Mouse (Mus musculus) midbrain, postnatal 0 days (tissue): Measurements from ENCODE around the gene Nkx1-2. TPM values are rescaled to one million over a fixed set of nuclear protein-coding genes. Genes with fewer than 3 reads are reported as not detected.

Source experiments
- ATAC-seq: fragments of 200-750 bp; cut with Nextera tagmentation; 2 replicates; pipeline ENCODE4 v1.8.0; 2017; ENCODE audit warnings: moderate number of reproducible peaks, mild to moderate bottlenecking, moderate TSS enrichment, moderate library complexity; ENCODE audit not compliant: low FRiP score
- DNase-seq: peaks from one replicate; pipeline ENCODE4 v3.0.0-alpha.2; 2015; ENCODE audit warnings: low spot score
- H3K27ac ChIP-seq: fragments of 300-500 bp; sonication (generic); 2 replicates; pipeline ENCODE4 v1.5.1; 2014; ENCODE audit warnings: low read depth, mild to moderate bottlenecking, low read length, mixed read lengths
- H3K27me3 ChIP-seq: fragments of 300-500 bp; sonication (generic); 2 replicates; pipeline ENCODE4 v1.6.1; 2014; ENCODE audit warnings: low read length, control low read depth, mixed read lengths; ENCODE audit not compliant: insufficient read depth
- H3K36me3 ChIP-seq: fragments of 300-500 bp; sonication (generic); 2 replicates; pipeline ENCODE4 v1.6.1; 2014; ENCODE audit warnings: low read length, control low read depth, mixed read lengths; ENCODE audit not compliant: insufficient read depth
- H3K4me1 ChIP-seq: fragments of 300-500 bp; sonication (generic); 2 replicates; pipeline ENCODE4 v1.6.1; 2014; ENCODE audit warnings: mild to moderate bottlenecking, control low read depth, antibody characterized with exemption, low read length, mixed read lengths; ENCODE audit not compliant: insufficient read depth
- H3K4me2 ChIP-seq: fragments of 300-500 bp; sonication (generic); 2 replicates; pipeline ENCODE4 v1.6.1; 2014; ENCODE audit warnings: low read depth, mild to moderate bottlenecking, low read length, mixed read lengths; ENCODE audit not compliant: poor library complexity, severe bottlenecking
- H3K4me3 ChIP-seq: fragments of 300-500 bp; sonication (generic); 2 replicates; pipeline ENCODE4 v1.5.1; 2014; ENCODE audit warnings: low read depth, mild to moderate bottlenecking, low read length, moderate library complexity
- H3K9ac ChIP-seq: fragments of 300-500 bp; sonication (generic); replicated peaks from 2 replicates; pipeline ENCODE4 v1.6.1; 2014; ENCODE audit warnings: mild to moderate bottlenecking, low read length, moderate library complexity, mixed read lengths; ENCODE audit not compliant: poor library complexity, severe bottlenecking
- H3K9me3 ChIP-seq: fragments of 300-500 bp; sonication (generic); 2 replicates; pipeline ENCODE4 v1.6.1; 2016; ENCODE audit warnings: low read length, control low read depth
- CTCF ChIP-seq: IDR thresholded peaks from 2 replicates; pipeline ENCODE4 v1.5.1; 2016; ENCODE audit warnings: antibody characterized with exemption, mild to moderate bottlenecking
- WGBS: fragments of 180-500 bp; shearing (Covaris S2); extraction: QIAGEN DNeasy Blood & Tissue Kit; methylation state at CpG from one replicate; pipeline ENCODE4 v1.1.7; 2014; 5-methylcytosine and 5-hydroxymethylcytosine counted together
- polyA plus RNA-seq: library from polyadenylated mRNA; unstranded; fragments of >200 nt; fragmentation: Nextera tagmentation; extraction: Ambion mirVana; gene quantifications from 2 replicates; pipeline ENCODE4 v1.2.1, GENCODE M21; 2015
- total RNA-seq: library from RNA; depleted of rRNA; stranded (reverse); fragments of >200 nt; gene quantifications from 2 replicates; pipeline ENCODE4 v1.2.3, GENCODE M21; 2014

Gene Nkx1-2
- total and polyA plus RNA-seq, 2 experiments from 2014 or later = 0.10 to 0.60 TPM

DNA sequence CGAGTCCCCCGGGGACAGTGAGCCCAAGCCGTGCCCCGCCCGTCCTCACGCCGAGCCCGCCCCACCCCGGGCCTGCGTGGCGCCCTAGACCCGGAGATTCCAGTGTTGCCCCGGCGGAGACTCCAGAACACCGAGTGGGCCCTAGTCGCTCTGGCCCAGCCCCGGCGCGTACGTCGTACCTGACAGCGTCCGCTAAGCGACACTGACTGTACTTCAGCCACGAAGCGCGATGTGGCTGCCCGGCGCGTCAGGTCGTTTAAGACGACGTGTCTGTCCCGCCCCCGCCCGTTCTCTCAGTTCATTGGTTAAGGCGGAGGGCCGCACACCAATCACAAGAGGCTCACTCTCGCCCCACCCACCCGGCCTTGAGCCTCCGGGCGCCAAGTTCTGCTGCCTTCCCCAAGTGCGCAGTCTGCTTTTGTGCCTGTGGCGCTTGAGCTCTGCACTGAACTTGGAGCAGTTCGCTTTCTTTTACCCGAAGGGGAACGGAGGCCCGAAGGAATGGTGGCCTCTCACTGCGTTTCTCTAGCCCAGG is 23.3 kb downstream of the Nkx1-2 start, which contains the start of gene Oat:
Gene Oat, minus strand, starts transcription at position 283 of the 535 bp plus-strand sequence.
- DNase-seq (peak; percentile 98), ATAC-seq (peak; percentile 98)
- Histone ChIP-seq H3K4me2 (peak within 1 kb of the TSS; percentile 84), H3K4me3 (peak within 1 kb of the TSS; percentile 65), H3K27ac (peak within 1 kb of the TSS; percentile 86), H3K9ac (peak within 1 kb of the TSS; percentile 63), H3K4me1 (no peaks in the 10 kb centered on the region), H3K9me3 (no peaks in the 10 kb centered on the region), H3K27me3 (no peaks in the 10 kb centered on the region), H3K36me3 (no peaks in the 10 kb centered on the region)
- 0 out of 2 replicates have a peak, but pooled peaks have one; percentile 11 for TF ChIP-seq CTCF
- WGBS = under 1% methylated on average over 49 of the region's 49 CpGs

DNA sequence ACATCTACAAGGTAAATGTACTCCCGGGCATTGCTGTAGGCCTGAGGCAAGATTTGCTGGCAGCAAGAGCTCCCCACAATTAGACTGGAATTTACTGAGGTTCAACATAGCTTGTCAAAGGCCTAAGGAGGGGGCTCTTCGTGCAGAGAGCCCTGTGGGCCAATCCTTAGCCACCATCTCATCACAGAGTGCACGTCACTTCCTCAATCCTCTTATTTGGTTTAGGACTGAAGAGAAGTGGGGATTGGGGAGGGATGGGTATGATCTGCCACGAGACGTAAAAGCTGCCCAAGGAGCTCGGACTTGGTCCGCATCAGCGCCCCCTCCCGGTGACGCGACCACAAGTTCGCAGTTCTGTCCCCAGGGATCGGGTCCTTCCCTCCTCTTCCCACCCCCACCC is 23.8 kb downstream of the Nkx1-2 start:
- H3K36me3 ChIP-seq = no peaks in the 10 kb centered on the region
- peak overlapping the region; percentile 84 for H3K4me2 ChIP-seq
- no peaks in the 10 kb centered on the region for H3K9me3 ChIP-seq
- H3K27me3 ChIP-seq = no peaks in the 10 kb centered on the region
- H3K9ac ChIP-seq = peak overlapping the region; percentile 63
- peak overlapping the region; percentile 86 for H3K27ac ChIP-seq
- WGBS = under 1% methylated on average over 13 of the region's 13 CpGs
- peak; percentile 94 for DNase-seq
- H3K4me3 ChIP-seq = peak overlapping the region; percentile 65
- peak; percentile 95 for ATAC-seq
- no peaks in the 10 kb centered on the region for H3K4me1 ChIP-seq
- peak; percentile 64 for TF ChIP-seq CTCF

DNA sequence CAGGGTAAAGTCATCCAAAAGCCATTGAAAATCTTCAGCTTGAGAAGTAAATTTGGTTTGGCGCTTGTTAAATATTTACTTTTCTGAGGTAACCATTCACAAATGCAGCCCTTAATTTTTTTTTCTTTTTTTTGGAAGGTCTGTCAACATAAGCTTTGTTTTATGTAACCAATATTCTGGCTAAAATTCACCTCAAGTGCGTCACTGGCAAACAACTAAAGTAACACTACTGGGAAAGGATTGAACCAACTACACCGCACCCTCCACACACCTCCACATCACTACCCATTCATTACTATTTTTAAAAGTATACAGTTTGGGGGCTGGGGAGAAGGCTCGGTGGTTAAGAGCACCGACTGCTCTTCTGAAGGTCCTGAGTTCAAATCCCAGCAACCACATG is 24.8 kb downstream of the Nkx1-2 start:
- WGBS = 93% methylated on average over 5 of the region's 5 CpGs
- no peaks in the 10 kb centered on the region for H3K36me3 ChIP-seq

DNA sequence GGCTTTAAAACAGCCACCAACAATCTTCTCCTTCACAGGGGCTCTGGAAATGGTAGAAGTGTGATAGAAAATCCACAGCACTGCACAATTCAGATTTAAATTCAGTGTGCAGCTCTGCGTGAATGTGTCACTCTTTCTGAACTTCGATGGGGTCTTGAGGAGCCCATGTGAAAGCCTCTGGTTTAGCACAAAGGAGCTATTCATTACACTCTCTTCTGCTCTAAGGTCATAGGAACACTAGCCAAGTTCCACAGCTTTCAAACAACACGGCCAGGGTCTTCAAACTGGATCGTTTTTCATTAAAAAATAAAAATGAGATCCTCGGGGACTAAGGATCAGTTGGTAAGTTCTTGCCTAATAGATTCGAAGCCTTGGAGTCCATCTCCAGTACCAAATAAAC is 26.2 kb downstream of the Nkx1-2 start:
- no peak overlapping the region for H3K9ac ChIP-seq
- DNase-seq = peak; percentile 58
- no peak overlapping the region for H3K4me3 ChIP-seq
- ATAC-seq = no peak
- no peaks in the 10 kb centered on the region for H3K9me3 ChIP-seq
- 0 out of 2 replicates have a peak, but pooled peaks cover 2% of the 10 kb centered on the region for H3K36me3 ChIP-seq
- H3K27ac ChIP-seq = 0 out of 2 replicates have a peak overlapping the region, but pooled peaks have one; percentile 26
- TF ChIP-seq CTCF = no peak
- WGBS = 28% methylated on average over 6 of the region's 6 CpGs
- no peak overlapping the region for H3K4me2 ChIP-seq
- no peaks in the 10 kb centered on the region for H3K4me1 ChIP-seq
- no peaks in the 10 kb centered on the region for H3K27me3 ChIP-seq

More for the DNA sequence above, 24.8 kb downstream of the Nkx1-2 start:
- Histone ChIP-seq H3K4me2 (no peak overlapping the region), H3K27me3 (no peaks in the 10 kb centered on the region), H3K4me1 (no peaks in the 10 kb centered on the region), H3K9me3 (no peaks in the 10 kb centered on the region), H3K4me3 (no peak overlapping the region), H3K9ac (no peak overlapping the region), H3K27ac (no peak overlapping the region)
- TF ChIP-seq CTCF = no peak
- ATAC-seq = no peak
- DNase-seq = no peak

DNA sequence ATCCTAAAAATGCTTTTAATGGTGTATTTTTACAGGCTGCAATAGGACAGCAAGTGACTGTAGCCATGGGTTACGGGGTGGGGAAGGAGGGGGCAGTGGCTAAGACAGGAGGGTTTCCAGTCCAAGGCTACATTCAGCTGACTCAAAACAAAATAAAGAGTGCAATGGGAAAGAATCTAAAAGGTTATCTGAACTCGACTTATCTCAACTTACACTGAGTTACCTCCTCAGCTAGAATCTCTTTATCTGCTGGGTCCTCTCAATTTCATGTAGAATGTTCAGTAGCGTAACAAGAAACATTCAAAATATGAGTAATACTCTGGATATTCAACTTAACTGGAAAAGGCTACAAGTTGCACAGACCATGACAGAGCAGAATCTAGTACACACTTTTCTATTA is 26.7 kb downstream of the Nkx1-2 start:
- no peak overlapping the region for H3K4me2 ChIP-seq
- no peak for TF ChIP-seq CTCF
- no peaks in the 10 kb centered on the region for H3K9me3 ChIP-seq
- ATAC-seq = no peak
- peak overlapping the region; percentile 21; the same call in 1 of the 2 replicates for H3K27ac ChIP-seq
- H3K4me3 ChIP-seq = no peak overlapping the region
- no peaks in the 10 kb centered on the region for H3K4me1 ChIP-seq
- 69% methylated on average over 3 of the region's 3 CpGs for WGBS
- no peaks in the 10 kb centered on the region for H3K27me3 ChIP-seq
- H3K36me3 ChIP-seq = 0 out of 2 replicates have a peak, but pooled peaks cover 2% of the 10 kb centered on the region
- no peak overlapping the region for H3K9ac ChIP-seq
- no peak for DNase-seq

DNA sequence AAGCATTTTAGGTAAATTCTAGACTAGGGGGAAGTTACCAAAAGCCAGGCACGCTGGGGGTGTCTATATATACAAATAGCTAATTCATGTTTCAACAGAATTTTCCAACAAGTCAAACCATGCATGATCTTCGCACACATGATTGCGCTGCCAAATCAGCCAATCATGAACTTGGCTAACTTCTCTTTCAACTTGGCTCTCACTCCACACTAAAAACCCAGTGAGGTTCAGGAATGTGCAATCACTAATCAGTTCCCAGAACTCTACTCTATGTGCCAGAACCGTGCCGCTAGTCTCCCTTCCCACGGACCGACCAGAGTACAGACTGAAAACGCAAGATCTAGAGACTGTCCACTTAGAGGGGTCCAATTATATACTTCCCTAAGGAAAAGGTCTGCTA is 28.0 kb downstream of the Nkx1-2 start:
- no peak overlapping the region for H3K4me3 ChIP-seq
- H3K4me2 ChIP-seq = no peak overlapping the region
- DNase-seq (peak; percentile 41), ATAC-seq (no peak)
- no peak overlapping the region for H3K27ac ChIP-seq
- H3K36me3 ChIP-seq = 0 out of 2 replicates have a peak, but pooled peaks cover 2% of the 10 kb centered on the region
- no peaks in the 10 kb centered on the region for H3K27me3 ChIP-seq
- 74% methylated on average over 8 of the region's 8 CpGs for WGBS
- H3K9me3 ChIP-seq = no peaks in the 10 kb centered on the region
- no peak overlapping the region for H3K9ac ChIP-seq
- no peak for TF ChIP-seq CTCF
- H3K4me1 ChIP-seq = no peaks in the 10 kb centered on the region
